Mouse (Mus musculus) small intestine, adult 2 months (tissue): ENCODE measurements around the gene Dusp18.

Source experiments
- CTCF ChIP-seq: fragments of 200-500 bp; IDR thresholded peaks from 2 replicates; pipeline ENCODE4 v1.5.1; 2012; ENCODE audit warnings: low read depth, mild to moderate bottlenecking, control low read depth, inconsistent platforms, low read length, moderate library complexity, mixed read lengths; ENCODE audit not compliant: insufficient replicate concordance, insufficient read length; ENCODE audit errors: extremely low read depth
- POLR2A ChIP-seq: fragments of 200-500 bp; IDR thresholded peaks from 2 replicates; pipeline ENCODE4 v1.6.1; 2012; ENCODE audit warnings: low read depth, mild to moderate bottlenecking, control low read depth, inconsistent platforms, low read length, moderate library complexity

- no peak for TF ChIP-seq POLR2A
- no peak for TF ChIP-seq CTCF
Measured at GRCm38 (mm10) chr11:3930019-3930418, 35.0 kb downstream of the Dusp18 start.
